7 mouse cellular contexts compared by ENCODE assay signal in the genomic region with DNA sequence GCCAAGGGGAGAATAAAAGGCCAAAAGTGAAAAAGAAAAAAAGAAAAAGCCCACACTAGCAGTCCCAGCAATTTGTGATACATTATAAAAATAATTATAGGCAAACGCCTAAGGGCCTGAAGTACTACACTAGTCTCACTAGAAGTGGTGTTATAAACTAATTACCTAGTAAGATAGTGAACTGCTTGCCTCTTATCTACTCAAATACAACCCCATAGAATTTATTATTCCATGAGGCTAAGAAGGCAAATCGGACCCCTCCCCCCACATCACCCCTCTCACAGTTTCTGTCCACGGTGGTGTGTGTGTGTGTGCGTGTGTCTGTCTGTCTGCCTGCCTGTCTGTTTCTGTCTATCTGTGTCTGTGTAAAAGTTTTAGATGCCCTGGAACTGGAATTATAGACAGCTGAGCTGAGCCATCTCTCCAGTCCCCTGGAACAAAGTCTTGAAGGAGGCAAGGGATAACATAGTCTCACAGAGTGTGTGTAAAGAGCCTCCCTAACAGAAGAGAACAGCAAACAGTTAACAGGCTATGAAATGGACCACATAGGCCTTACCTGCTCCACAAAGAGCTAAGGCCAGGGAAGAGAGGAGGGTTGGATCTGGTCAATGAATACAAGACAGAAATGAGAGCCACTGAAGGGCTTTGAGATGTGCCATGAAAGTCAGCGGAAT. TPM values are rescaled to one million over a fixed set of nuclear protein-coding genes. Genes with fewer than 3 reads are reported as not detected.
DNase-seq lines count a peak whose midpoint lies in the region; ATAC-seq lines count a peak whose summit lies in the region.

No protein-coding gene starts in this region.

- peak overlapping the region; percentile 84 for H3K27ac ChIP-seq in forebrain, embryonic 10.5 days
- no peak overlapping the region for H3K27ac ChIP-seq in stomach, embryonic 14.5 days (ENCODE audit: low read length)

- H3K27me3 ChIP-seq in megakaryocyte, embryonic 14.5 days (replicated peaks), result peaks cover 6% of the 10 kb centered on the region
- no peaks in the 10 kb centered on the region for H3K27me3 ChIP-seq in forebrain, embryonic 10.5 days (ENCODE audit: poor library complexity, severe bottlenecking)
- H3K27me3 ChIP-seq in stomach, embryonic 14.5 days (ENCODE audit: control insufficient read depth, insufficient read depth, low read length), result no peaks in the 10 kb centered on the region

- 68% methylated on average over 5 of the region's 5 CpGs for WGBS in forebrain, embryonic 10.5 days
- 61% methylated on average over 5 of the region's 5 CpGs for WGBS in stomach, embryonic 14.5 days

- H3K4me3 ChIP-seq in megakaryocyte, embryonic 14.5 days (replicated peaks), result peak overlapping the region; percentile 89
- peak overlapping the region; percentile 48 for H3K4me3 ChIP-seq in forebrain, embryonic 10.5 days
- H3K4me3 ChIP-seq in stomach, embryonic 14.5 days (ENCODE audit: low read depth, low read length), result peak overlapping the region; percentile 29

- H3K9ac ChIP-seq in stomach, embryonic 14.5 days (replicated peaks; ENCODE audit: low read depth, low read length), result no peak overlapping the region

- peaks cover 14% of the 10 kb centered on the region for H3K4me1 ChIP-seq in megakaryocyte, embryonic 14.5 days
- peaks cover 7% of the 10 kb centered on the region for H3K4me1 ChIP-seq in forebrain, embryonic 10.5 days
- H3K4me1 ChIP-seq in stomach, embryonic 14.5 days (ENCODE audit: control insufficient read depth, insufficient read depth, low read length), result no peaks in the 10 kb centered on the region

- no peaks in the 10 kb centered on the region for H3K9me3 ChIP-seq in megakaryocyte, embryonic 14.5 days
- no peaks in the 10 kb centered on the region for H3K9me3 ChIP-seq in forebrain, embryonic 10.5 days
- H3K9me3 ChIP-seq in stomach, embryonic 14.5 days (ENCODE audit: control insufficient read depth, low read depth, low read length), result no peaks in the 10 kb centered on the region

- ATAC-seq in megakaryocyte, adult 5-6 weeks (ENCODE audit: poor library complexity, severe bottlenecking), result no peak
- ATAC-seq in stomach, embryonic 14.5 days (ENCODE audit: insufficient number of reproducible peaks, insufficient read depth, low FRiP score, low read depth), result no peak

- no peak for DNase-seq in forebrain, embryonic 10.5 days (ENCODE audit: extremely low spot score, low spot score)
- peak; percentile 17 to 34 for DNase-seq in kidney, postnatal 4 days
- DNase-seq in left cerebral cortex, postnatal 14 days (ENCODE audit: low spot score in 2 of 2), result no peak
- DNase-seq in spleen, postnatal 4 days (ENCODE audit: low spot score in 2 of 2), result no peak

- peak overlapping the region; percentile 35 for H3K4me2 ChIP-seq in stomach, embryonic 14.5 days (replicated peaks; ENCODE audit: low read depth, low read length)

- intact Hi-C loops in left cerebral cortex, postnatal 14 days (cut with DNase I), result no loop called here

- H3K36me3 ChIP-seq in megakaryocyte, embryonic 14.5 days (replicated peaks; ENCODE audit: low read length), result no peaks in the 10 kb centered on the region
- H3K36me3 ChIP-seq in forebrain, embryonic 10.5 days (replicated peaks), result no peaks in the 10 kb centered on the region
- no peaks in the 10 kb centered on the region for H3K36me3 ChIP-seq in stomach, embryonic 14.5 days (ENCODE audit: control insufficient read depth, insufficient read depth, low read length)

RNA-seq across cellular contexts. Expression of a gene that starts 27.4 kb away (rescaled TPM):
- 7.0 TPM in 1 of 2 replicates, not detected in the other for polyA plus RNA-seq in megakaryocyte, embryonic 14.5 days (2012; ENCODE audit: insufficient read depth, low replicate concordance)
- 0.71 and 0.98 TPM in 2 replicates for total RNA-seq in megakaryocyte, adult 5-6 weeks (2015)
- total RNA-seq in megakaryocyte, adult 5-6 weeks (2017), result 0.48 and 0.69 TPM in 2 replicates
- polyA plus RNA-seq in forebrain, embryonic 10.5 days (2016; fragmentation: Nextera tagmentation; extraction: Ambion mirVana), result 0.93 and 1.1 TPM in 2 replicates
- polyA plus RNA-seq in stomach, embryonic 14.5 days (2014; fragmentation: Nextera tagmentation; extraction: Ambion mirVana), result 5.2 and 6.2 TPM in 2 replicates
- 100 to 1,000 TPM; 304 to 328 TPM for total RNA-seq in left cerebral cortex, postnatal 14 days (2021)

Comparison
In these comparisons a context has a peak if more than half of its experiments do, and no peak if none do; other contexts are left out.
1. H3K4me3 ChIP-seq: peak in every context shown above with its lines; median percentile 89 in megakaryocyte, embryonic 14.5 days; 48 in forebrain, embryonic 10.5 days; 29 in stomach, embryonic 14.5 days.
2. DNase-seq: peak in kidney, postnatal 4 days (2 of 2); none in forebrain, embryonic 10.5 days (single experiment), left cerebral cortex, postnatal 14 days (0 of 2) and spleen, postnatal 4 days (0 of 2).